Mouse (Mus musculus): ENCODE measurements around the gene St6galnac6. TPM values are rescaled to one million over a fixed set of nuclear protein-coding genes. Genes with fewer than 3 reads are reported as not detected.

Gene St6galnac6
- 11.8 and 16.7 TPM in 2 replicates for polyA plus RNA-seq (2016; fragmentation: Nextera tagmentation; extraction: Ambion mirVana)

GRCm38 (mm10) chr2:32599409-32599808 is at the start of gene St6galnac6:
Gene St6galnac6 (plus strand): TSS chr2:32599709.
- no peaks in the 10 kb centered on the region for H3K27me3 ChIP-seq (ENCODE audit: low read depth, poor library complexity, severe bottlenecking)
- WGBS = 95% methylated on average over 3 of the region's 3 CpGs

GRCm38 (mm10) chr2:32549764-32550163 is 49.7 kb upstream of the St6galnac6 start:
- 66% methylated on average over 6 of the region's 6 CpGs for WGBS
- H3K27me3 ChIP-seq (ENCODE audit: low read depth, poor library complexity, severe bottlenecking) = no peaks in the 10 kb centered on the region
- peaks cover 55% of the 10 kb centered on the region for H3K36me3 ChIP-seq
- H3K4me3 ChIP-seq = no peak overlapping the region
- H3K27ac ChIP-seq = peak overlapping the region; percentile 17; the same call in 1 of the 2 replicates
- H3K9me3 ChIP-seq (replicated peaks) = no peaks in the 10 kb centered on the region
- peaks cover 19% of the 10 kb centered on the region for H3K4me1 ChIP-seq
- DNase-seq (ENCODE audit: low spot score) = no peak

More at GRCm38 (mm10) chr2:32599409-32599808, at the start of gene St6galnac6:
- Histone ChIP-seq H3K36me3 (peaks cover 35% of the 10 kb centered on the region), H3K9me3 (replicated peaks) (no peaks in the 10 kb centered on the region), H3K27ac (peak within 1 kb of the TSS; percentile 14; the same call in 1 of the 2 replicates), H3K4me3 (no peak within 1 kb of the TSS), H3K4me1 (peaks cover 17% of the 10 kb centered on the region)
- no peak for DNase-seq (ENCODE audit: low spot score)

- Histone ChIP-seq H3K36me3 (peaks cover 47% of the 10 kb centered on the region), H3K4me3 (no peak overlapping the region), H3K9me3 (replicated peaks) (no peaks in the 10 kb centered on the region), H3K27me3 (ENCODE audit: low read depth, poor library complexity, severe bottlenecking) (no peaks in the 10 kb centered on the region), H3K4me1 (peaks cover 28% of the 10 kb centered on the region), H3K27ac (no peak overlapping the region)
- WGBS = 78% methylated on average over 5 of the region's 5 CpGs
- DNase-seq (ENCODE audit: low spot score) = no peak
Measured at GRCm38 (mm10) chr2:32551236-32551635, 48.3 kb upstream of the St6galnac6 start.

GRCm38 (mm10) chr2:32553592-32554148 is 45.8 kb upstream of the St6galnac6 start:
- DNase-seq (ENCODE audit: low spot score) = no peak
- Histone ChIP-seq H3K36me3 (peaks cover 46% of the 10 kb centered on the region), H3K27ac (no peak overlapping the region), H3K4me1 (peaks cover 24% of the 10 kb centered on the region), H3K4me3 (no peak overlapping the region), H3K27me3 (ENCODE audit: low read depth, poor library complexity, severe bottlenecking) (no peaks in the 10 kb centered on the region), H3K9me3 (replicated peaks) (no peaks in the 10 kb centered on the region)
- 79% methylated on average over 7 of the region's 7 CpGs for WGBS

GRCm38 (mm10) chr2:32555484-32555883 is 44.0 kb upstream of the St6galnac6 start:
- Histone ChIP-seq H3K36me3 (peaks cover 52% of the 10 kb centered on the region), H3K4me3 (no peak overlapping the region), H3K4me1 (peaks cover 12% of the 10 kb centered on the region; the same call in 1 of the 2 replicates), H3K27me3 (ENCODE audit: low read depth, poor library complexity, severe bottlenecking) (no peaks in the 10 kb centered on the region), H3K9me3 (replicated peaks) (no peaks in the 10 kb centered on the region), H3K27ac (no peak overlapping the region)
- WGBS = 59% methylated on average over 4 of the region's 4 CpGs
- DNase-seq (ENCODE audit: low spot score) = no peak

- no peak for DNase-seq (ENCODE audit: low spot score)
- 87% methylated on average over 7 of the region's 7 CpGs for WGBS
Measured at GRCm38 (mm10) chr2:32556019-32556418, 43.5 kb upstream of the St6galnac6 start.

DNA sequence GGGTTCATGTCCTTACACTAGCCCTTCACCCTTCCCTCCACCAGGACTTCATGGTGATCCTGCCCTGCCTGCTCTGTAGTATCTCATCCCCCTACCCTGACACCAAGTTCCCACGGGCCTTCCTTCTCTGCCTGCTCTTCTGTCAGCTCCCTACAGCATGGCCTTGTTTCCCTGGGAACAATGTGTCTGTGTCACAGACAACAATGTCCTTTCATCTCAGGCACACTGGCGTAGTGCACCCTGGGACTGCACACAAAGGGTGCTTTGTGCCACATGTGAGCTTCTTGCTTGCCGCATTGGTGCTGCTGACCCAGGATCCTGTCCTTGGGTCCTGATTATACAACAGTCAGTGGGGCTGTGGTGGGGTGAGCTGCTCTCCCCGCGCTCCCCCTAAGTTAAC is 39.9 kb upstream of the St6galnac6 start:
- 82% methylated on average over 5 of the region's 5 CpGs for WGBS
- DNase-seq (ENCODE audit: low spot score) = no peak
- no peak overlapping the region; the same call in 1 of the 2 replicates for H3K27ac ChIP-seq
- no peaks in the 10 kb centered on the region for H3K9me3 ChIP-seq (replicated peaks)
- no peak overlapping the region for H3K4me3 ChIP-seq
- no peaks in the 10 kb centered on the region for H3K27me3 ChIP-seq (ENCODE audit: low read depth, poor library complexity, severe bottlenecking)
- peaks cover 80% of the 10 kb centered on the region for H3K36me3 ChIP-seq
- H3K4me1 ChIP-seq = peaks cover 8% of the 10 kb centered on the region; the same call in 1 of the 2 replicates

More at GRCm38 (mm10) chr2:32556019-32556418, 43.5 kb upstream of the St6galnac6 start:
- H3K9me3 ChIP-seq (replicated peaks) = no peaks in the 10 kb centered on the region
- H3K4me3 ChIP-seq = no peak overlapping the region
- H3K27me3 ChIP-seq (ENCODE audit: low read depth, poor library complexity, severe bottlenecking) = no peaks in the 10 kb centered on the region
- peaks cover 54% of the 10 kb centered on the region for H3K36me3 ChIP-seq
- H3K4me1 ChIP-seq = peaks cover 9% of the 10 kb centered on the region; the same call in 1 of the 2 replicates
- H3K27ac ChIP-seq = no peak overlapping the region

DNA sequence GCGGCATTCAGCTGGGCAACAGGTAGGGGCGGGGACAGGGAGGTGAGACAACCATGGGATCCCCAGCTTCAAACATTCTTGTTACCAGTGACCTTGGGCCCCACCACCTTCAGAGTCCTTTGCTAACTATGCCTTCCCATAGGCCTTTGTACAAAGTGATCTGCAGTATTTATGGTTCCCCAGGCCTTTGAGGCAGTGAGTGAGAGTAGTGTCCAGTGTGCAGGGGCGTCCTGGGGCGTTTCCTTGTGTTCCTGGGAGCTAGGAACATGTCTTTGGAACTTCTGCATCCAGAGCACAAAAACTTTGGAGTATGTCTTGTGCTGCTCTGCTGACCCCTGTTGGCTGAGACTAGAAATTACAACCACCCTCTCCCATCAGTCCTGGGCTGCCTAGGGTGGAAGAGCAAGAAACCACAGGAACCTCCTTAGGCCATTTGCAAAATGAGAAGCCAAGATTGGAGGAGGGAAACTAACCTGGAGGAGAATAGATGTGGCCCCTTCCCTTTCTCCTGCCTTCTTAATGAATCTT is 32.9 kb upstream of the St6galnac6 start:
- 45% methylated on average over 4 of the region's 4 CpGs for WGBS
- H3K4me3 ChIP-seq = no peak overlapping the region
- peak; percentile 70 for DNase-seq (ENCODE audit: low spot score)
- peaks cover 76% of the 10 kb centered on the region for H3K36me3 ChIP-seq
- H3K9me3 ChIP-seq (replicated peaks) = no peaks in the 10 kb centered on the region
- no peaks in the 10 kb centered on the region for H3K27me3 ChIP-seq (ENCODE audit: low read depth, poor library complexity, severe bottlenecking)
- peaks cover 8% of the 10 kb centered on the region for H3K4me1 ChIP-seq
- H3K27ac ChIP-seq = no peak overlapping the region

DNA sequence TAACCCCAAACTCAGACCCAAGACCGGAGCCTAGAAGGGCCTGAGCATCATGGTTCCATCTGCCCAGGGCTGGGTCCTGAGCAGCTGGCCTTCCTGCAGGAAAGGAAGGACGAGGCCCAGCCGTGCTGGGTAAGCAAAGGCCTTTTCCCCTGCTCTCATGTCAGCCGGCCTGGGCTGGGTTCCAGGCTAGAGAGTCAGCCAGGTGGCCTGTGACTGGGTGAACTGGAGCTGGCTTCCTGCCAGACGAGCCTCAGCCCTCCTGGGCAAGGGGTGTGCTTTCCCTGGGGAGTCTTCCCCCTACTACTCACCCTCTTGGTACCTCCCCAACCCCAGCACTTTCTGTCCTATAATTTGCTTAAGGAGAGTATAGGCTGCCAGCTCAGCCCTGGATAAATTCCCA is 31.4 kb upstream of the St6galnac6 start:
- 79% methylated on average over 5 of the region's 5 CpGs for WGBS
- no peak for DNase-seq (ENCODE audit: low spot score)

DNA sequence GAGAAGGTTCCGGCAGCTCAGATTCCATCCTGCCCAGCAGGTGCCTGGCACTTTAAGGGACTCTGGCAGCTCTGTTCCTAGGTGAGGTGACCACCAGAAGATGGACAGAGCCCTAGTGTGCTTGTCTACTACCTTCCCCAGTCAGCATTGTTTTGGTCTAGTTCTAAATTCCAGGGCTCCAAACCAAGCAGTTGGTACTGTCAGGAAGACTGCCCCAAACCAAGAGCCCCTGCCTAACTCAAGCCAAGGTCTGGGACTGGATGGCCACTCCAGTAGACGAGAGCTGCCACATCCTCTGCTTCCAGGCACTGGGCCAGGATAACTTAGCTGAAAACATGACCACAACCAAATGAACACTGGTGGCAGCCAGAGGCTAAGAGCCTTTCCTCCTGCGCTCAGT is 30.6 kb upstream of the St6galnac6 start:
- Histone ChIP-seq H3K36me3 (peaks cover 70% of the 10 kb centered on the region), H3K9me3 (replicated peaks) (no peaks in the 10 kb centered on the region), H3K27ac (no peak overlapping the region), H3K4me1 (peaks cover 18% of the 10 kb centered on the region), H3K27me3 (ENCODE audit: low read depth, poor library complexity, severe bottlenecking) (no peaks in the 10 kb centered on the region), H3K4me3 (no peak overlapping the region)
- no peak for DNase-seq (ENCODE audit: low spot score)
- whole genome bisulfite sequencing = 90% methylated on average over 3 of the region's 3 CpGs

More for the DNA sequence above, 31.4 kb upstream of the St6galnac6 start:
- Histone ChIP-seq H3K9me3 (replicated peaks) (no peaks in the 10 kb centered on the region), H3K4me1 (peaks cover 18% of the 10 kb centered on the region), H3K27me3 (ENCODE audit: low read depth, poor library complexity, severe bottlenecking) (no peaks in the 10 kb centered on the region), H3K27ac (no peak overlapping the region), H3K36me3 (peaks cover 72% of the 10 kb centered on the region), H3K4me3 (no peak overlapping the region)

- 1% methylated on average over 36 of the region's 36 CpGs for WGBS
- H3K27ac ChIP-seq = peak within 1 kb of the TSS; percentile 79
- peaks cover 30% of the 10 kb centered on the region for H3K4me1 ChIP-seq
Measured at GRCm38 (mm10) chr2:32570698-32571494, 28.6 kb upstream of the St6galnac6 start, which contains the start of gene Dpm2. Gene Dpm2 (plus strand): TSS chr2:32570858.

GRCm38 (mm10) chr2:32572196-32572595 is 27.3 kb upstream of the St6galnac6 start:
- Histone ChIP-seq H3K27ac (no peak overlapping the region), H3K36me3 (peaks cover 37% of the 10 kb centered on the region), H3K4me1 (peaks cover 34% of the 10 kb centered on the region), H3K4me3 (peak overlapping the region; percentile 67; the same call in 1 of the 2 replicates), H3K9me3 (replicated peaks) (no peaks in the 10 kb centered on the region), H3K27me3 (ENCODE audit: low read depth, poor library complexity, severe bottlenecking) (peaks cover 16% of the 10 kb centered on the region)
- DNase-seq (ENCODE audit: low spot score) = no peak
- 89% methylated on average over 11 of the region's 11 CpGs for WGBS

More at GRCm38 (mm10) chr2:32570698-32571494, 28.6 kb upstream of the St6galnac6 start, which contains the start of gene Dpm2:
- Histone ChIP-seq H3K4me3 (peak within 1 kb of the TSS; percentile 67), H3K27me3 (ENCODE audit: low read depth, poor library complexity, severe bottlenecking) (peaks cover 3% of the 10 kb centered on the region; the same call in 1 of the 2 replicates), H3K9me3 (replicated peaks) (no peaks in the 10 kb centered on the region), H3K36me3 (peaks cover 50% of the 10 kb centered on the region)
- peak; percentile 88 for DNase-seq (ENCODE audit: low spot score)

Data from limb, embryonic 10.5 days (tissue).